Mouse (Mus musculus) layer of hippocampus, adult 2 months (tissue): ENCODE measurements at regions not wholly inside any gene's neighbourhood (a gene's known extent, or its start where the extent isn't known, plus 50 kb on each side); places are given as distances from the start of the nearest gene placed in this dataset.

Source experiments
- DNase-seq, 2 experiments: peaks; one replicate each; pipeline ENCODE4 v3.0.0; 2022; ENCODE audit warnings: low spot score in 2 of 2
- H3K27ac ChIP-seq: fragments of 200-600 bp; 2 replicates; pipeline ENCODE4 v1.8.1; 2022
- H3K4me3 ChIP-seq: fragments of 200-600 bp; 2 replicates; pipeline ENCODE4 v1.8.1; 2022; ENCODE audit warnings: mild to moderate bottlenecking
- CTCF ChIP-seq: fragments of 200-600 bp; conservative IDR thresholded peaks from 2 replicates; pipeline ENCODE4 v1.8.1; 2022; ENCODE audit warnings: antibody characterized with exemption, mild to moderate bottlenecking, moderate library complexity

DNA sequence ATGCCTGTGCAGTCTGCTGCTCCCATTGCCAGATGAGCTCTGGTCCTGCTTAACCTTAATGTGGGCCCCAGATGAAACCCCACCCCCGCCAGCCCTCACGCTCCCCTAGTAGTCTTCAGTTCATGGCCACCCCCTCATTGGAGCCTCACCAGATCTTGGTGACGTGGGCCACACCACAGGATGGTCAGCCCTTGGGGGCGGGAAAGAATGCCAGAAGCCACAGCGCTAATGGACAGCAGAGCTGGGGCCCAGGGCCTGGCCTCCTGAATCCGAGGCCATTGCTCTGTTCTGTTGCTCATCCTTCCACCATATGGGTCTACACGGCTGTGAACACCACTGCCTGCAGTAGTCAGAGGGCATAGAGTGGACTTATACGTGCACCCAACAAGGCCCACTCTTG is 83.9 kb downstream of the Tomm20 start:
- DNase-seq, result no peak
- TF ChIP-seq CTCF, result no peak
- Histone ChIP-seq H3K4me3 (no peak overlapping the region), H3K27ac (no peak overlapping the region)

- no peak overlapping the region for H3K27ac ChIP-seq
These were observed 85.0 kb downstream of the Tomm20 start for GRCm38 (mm10) chr8:126860630-126861029.

GRCm38 (mm10) chr8:126859706-126860424 is 85.8 kb downstream of the Tomm20 start:
- DNase-seq, result no peak

More at GRCm38 (mm10) chr8:126860630-126861029, 85.0 kb downstream of the Tomm20 start:
- TF ChIP-seq CTCF, result no peak
- H3K4me3 ChIP-seq, result no peak overlapping the region
- DNase-seq, result no peak

DNA sequence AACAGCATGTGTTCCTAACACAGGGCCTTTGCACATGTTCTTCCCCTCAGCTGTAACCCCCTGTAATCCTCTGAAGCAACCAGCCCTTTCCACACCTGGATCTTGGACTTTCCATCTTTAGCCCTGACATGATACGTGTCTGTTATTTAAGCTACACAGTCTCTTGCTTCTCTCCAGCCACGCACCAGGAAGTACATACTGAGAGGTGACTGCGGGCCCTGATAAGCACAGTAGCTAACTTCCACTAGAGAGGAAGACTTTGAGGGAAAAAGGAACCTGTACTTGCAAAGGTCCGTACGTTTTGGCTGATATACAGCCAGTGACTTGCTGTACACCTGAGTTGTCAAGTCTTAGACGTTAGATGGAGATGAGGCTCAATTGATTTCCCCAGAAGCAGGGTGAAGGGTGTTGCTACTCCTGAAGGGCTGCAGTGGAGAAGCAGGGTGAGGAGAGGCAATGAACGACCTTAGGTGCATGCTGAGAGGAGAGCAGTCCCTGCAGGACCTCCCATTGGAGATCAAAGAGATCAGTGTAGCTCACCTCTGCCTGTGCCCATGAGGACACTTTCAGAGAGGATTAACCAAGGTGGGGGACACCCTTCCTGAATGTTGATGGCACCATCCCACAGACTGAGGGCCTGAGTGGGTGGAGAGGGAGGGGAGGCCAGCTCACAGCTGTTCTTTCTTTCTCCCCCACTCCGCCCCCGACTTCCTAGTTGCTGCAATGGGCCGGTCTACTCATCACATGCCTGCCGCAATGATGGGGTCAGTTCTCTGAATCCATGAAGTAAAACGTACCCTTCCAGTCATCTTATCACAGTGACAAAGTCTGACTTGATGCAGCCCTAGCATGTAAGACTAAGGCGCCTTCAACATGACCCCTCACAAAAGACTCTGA is 88.1 kb downstream of the Tomm20 start:
- no peak overlapping the region for H3K27ac ChIP-seq
- no peak overlapping the region for H3K4me3 ChIP-seq
- TF ChIP-seq CTCF, result no peak
- no peak for DNase-seq

More at GRCm38 (mm10) chr8:126859706-126860424, 85.8 kb downstream of the Tomm20 start:
- Histone ChIP-seq H3K4me3 (no peak overlapping the region), H3K27ac (no peak overlapping the region)
- TF ChIP-seq CTCF, result no peak

DNA sequence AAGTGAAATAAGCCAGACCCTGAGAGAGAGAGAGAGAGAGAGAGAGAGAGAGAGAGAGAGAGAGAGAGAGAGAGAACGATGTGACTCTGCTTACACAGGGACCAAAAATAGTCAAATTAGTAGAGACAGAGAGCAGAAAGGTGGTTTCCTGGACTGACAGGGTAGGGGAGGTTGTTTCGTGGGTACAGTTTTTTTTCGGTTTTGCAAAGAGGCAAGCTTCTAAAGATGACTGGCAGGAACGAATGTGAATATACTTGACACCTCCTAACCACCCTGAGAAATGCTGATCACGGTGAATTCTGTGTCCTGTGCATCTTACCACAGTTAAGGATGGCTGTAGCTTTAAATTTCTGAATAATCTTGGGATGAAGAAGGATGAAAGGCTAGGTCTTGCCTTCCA is 89.7 kb downstream of the Tomm20 start:
- TF ChIP-seq CTCF, result no peak
- DNase-seq, result no peak
- no peak overlapping the region for H3K4me3 ChIP-seq
- no peak overlapping the region for H3K27ac ChIP-seq

- H3K4me3 ChIP-seq, result no peak overlapping the region
- no peak overlapping the region for H3K27ac ChIP-seq
- no peak for DNase-seq
- no peak for TF ChIP-seq CTCF
These were observed 90.5 kb downstream of the Tomm20 start for GRCm38 (mm10) chr8:126855056-126855609.

DNA sequence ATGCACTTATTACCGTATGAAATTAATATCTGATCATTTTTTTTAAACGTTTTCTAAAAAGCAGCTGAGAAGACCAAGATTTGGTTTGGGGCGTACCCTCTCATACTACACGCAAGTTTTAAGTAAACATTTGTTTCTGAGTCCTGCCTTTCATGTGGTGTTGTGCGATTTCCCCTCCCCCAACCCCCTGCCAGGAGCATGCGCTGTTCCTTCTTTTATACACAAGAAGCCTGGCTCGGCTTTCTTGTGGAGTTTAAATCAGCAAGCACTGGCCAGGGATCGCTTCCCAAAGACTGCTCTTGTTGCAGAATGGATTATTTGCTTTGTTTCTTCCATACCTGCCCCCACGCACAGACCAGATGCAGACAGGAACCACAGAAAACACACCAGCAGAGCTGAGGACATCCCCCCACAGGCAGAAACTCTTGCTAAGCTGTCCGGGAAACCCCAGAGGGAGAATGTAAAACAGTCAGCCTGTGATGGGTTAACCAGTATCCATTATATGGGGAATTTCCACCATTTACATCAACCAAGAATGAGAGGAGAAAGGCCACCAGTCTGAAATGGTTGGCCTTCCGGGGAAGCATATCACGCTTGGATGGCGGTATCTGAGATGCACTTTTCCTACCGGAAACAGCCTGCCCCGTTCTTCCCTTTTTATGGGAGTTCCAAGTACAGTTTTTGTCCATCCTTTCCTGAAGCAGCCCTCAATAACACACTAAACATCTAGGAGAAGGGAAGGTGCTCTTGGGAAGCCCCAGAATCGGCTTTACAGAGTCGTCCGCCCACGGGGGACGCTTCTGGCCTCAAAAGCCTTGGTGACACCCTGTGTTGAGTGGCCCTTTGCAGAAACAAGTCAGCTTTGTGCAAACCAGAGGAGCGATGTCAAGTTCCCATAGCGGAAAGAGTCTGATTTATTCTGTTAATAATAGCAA is 91.3 kb downstream of the Tomm20 start:
- TF ChIP-seq CTCF, result no peak
- DNase-seq, result no peak
- Histone ChIP-seq H3K27ac (peak overlapping the region; percentile 11; the same call in 1 of the 2 replicates), H3K4me3 (no peak overlapping the region)

GRCm38 (mm10) chr8:126852663-126853390 is 92.8 kb downstream of the Tomm20 start:
- no peak for DNase-seq
- TF ChIP-seq CTCF, result no peak
- no peak overlapping the region for H3K4me3 ChIP-seq
- peak overlapping the region; percentile 82 for H3K27ac ChIP-seq

- no peak for TF ChIP-seq CTCF
- Histone ChIP-seq H3K27ac (peak overlapping the region; percentile 82), H3K4me3 (no peak overlapping the region)
- no peak for DNase-seq
These were observed 93.5 kb downstream of the Tomm20 start for GRCm38 (mm10) chr8:126852184-126852583.

- DNase-seq, result no peak
- no peak for TF ChIP-seq CTCF
- H3K4me3 ChIP-seq, result no peak overlapping the region
- peak overlapping the region; percentile 82; the same call in 1 of the 2 replicates for H3K27ac ChIP-seq
These were observed 93.9 kb downstream of the Tomm20 start for GRCm38 (mm10) chr8:126851780-126852179.

DNA sequence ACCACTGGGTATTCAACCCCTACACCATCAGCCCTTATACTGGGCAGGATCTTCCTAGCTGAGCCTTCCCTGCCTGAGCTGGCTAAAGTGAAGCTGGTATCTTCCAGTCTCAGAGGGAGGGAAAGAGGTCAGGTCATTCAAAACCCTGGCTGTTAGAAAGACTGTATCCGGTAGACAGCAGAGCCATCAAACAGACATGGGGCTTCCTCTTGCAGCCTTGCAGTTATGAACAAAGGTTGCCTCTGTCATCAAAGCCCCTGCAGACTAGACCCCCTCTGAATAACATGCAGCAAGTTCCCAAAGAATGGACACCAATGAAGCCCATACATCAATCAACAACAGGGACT is 95.5 kb downstream of the Tomm20 start:
- no peak for DNase-seq
- H3K4me3 ChIP-seq, result no peak overlapping the region
- no peak for TF ChIP-seq CTCF
- peak overlapping the region; percentile 24 for H3K27ac ChIP-seq
